Mouse (Mus musculus) thymus, postnatal 10 days (tissue): ENCODE measurements around the gene Ctla2b.
A peak's percentile ranks its signal among the peaks of the same experiment; 100 is the strongest.
"Not testable (repeated sequence)": the region's sequence is repeated elsewhere in the genome, so short reads cannot be mapped to it uniquely, and the experiment has no call there.

Experiments used
- DNase-seq, 2 experiments: peaks; one replicate each; pipeline ENCODE4 v3.0.0; 2021; ENCODE audit warnings: low spot score in 2 of 2

Ctla2b gene

GRCm38 (mm10) chr13:60897328-60897727, at the start of gene Ctla2b:
Gene Ctla2b, minus strand, starts transcription at chr13:60897447.
- no peak for DNase-seq

- not testable (repeated sequence) for DNase-seq
Measured at GRCm38 (mm10) chr13:60941884-60942283, 44.6 kb upstream of the Ctla2b start, which contains the start of gene Tpbpa. Gene Tpbpa, minus strand, starts transcription at chr13:60941984.

- DNase-seq = no peak
Measured at GRCm38 (mm10) chr13:60936500-60936901, 39.3 kb upstream of the Ctla2b start, which contains the start of the genes Gm49391 and Ctla2a. Gene Gm49391, minus strand, starts transcription at chr13:60936571. Gene Ctla2a, minus strand, starts transcription at chr13:60936625.

- not testable (repeated sequence) for DNase-seq
Measured at GRCm38 (mm10) chr13:60935490-60935889, 38.2 kb upstream of the Ctla2b start, which contains the start of gene Gm49393. Gene Gm49393, minus strand, starts transcription at chr13:60935590.

GRCm38 (mm10) chr13:60904780-60905179, 7.5 kb upstream of the Ctla2b start, which contains the start of gene Tpbpb:
Gene Tpbpb, minus strand, starts transcription at chr13:60904880.
- not testable (repeated sequence) for DNase-seq

GRCm38 (mm10) chr13:60896794-60897193, 453 bp downstream of the Ctla2b start, which contains the start of gene Gm49392:
Gene Gm49392, minus strand, starts transcription at chr13:60896894.
- DNase-seq = not testable (repeated sequence)

GRCm38 (mm10) chr13:60895406-60896160, 1.7 kb downstream of the Ctla2b start:
- no peak for DNase-seq

DNA sequence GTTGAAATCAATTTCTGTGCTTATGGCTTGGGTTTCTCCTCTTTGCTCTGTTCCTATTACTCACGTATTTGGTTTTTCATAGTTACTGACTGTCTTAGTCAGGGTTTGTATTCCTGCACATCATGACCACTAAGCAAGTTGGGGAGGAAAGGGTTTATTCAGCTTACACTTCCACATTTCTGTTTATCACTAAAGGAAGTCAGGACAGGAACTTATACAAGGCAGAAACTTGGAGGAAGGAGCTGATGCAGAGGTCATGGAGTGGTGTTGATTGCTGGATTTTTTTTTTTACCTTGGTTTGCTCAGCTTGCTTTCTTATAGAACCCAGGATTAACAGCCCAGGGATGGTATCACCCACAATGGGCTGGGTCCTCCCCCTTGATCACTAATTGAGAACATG, 4.9 kb downstream of the Ctla2b start:
- DNase-seq = no peak

GRCm38 (mm10) chr13:60864281-60864680, 33.0 kb downstream of the Ctla2b start, which contains the start of gene 4930486L24Rik:
Gene 4930486L24Rik, minus strand, starts transcription at chr13:60864475.
- peak in 1 of 2 experiments; percentile 1 for DNase-seq

DNA sequence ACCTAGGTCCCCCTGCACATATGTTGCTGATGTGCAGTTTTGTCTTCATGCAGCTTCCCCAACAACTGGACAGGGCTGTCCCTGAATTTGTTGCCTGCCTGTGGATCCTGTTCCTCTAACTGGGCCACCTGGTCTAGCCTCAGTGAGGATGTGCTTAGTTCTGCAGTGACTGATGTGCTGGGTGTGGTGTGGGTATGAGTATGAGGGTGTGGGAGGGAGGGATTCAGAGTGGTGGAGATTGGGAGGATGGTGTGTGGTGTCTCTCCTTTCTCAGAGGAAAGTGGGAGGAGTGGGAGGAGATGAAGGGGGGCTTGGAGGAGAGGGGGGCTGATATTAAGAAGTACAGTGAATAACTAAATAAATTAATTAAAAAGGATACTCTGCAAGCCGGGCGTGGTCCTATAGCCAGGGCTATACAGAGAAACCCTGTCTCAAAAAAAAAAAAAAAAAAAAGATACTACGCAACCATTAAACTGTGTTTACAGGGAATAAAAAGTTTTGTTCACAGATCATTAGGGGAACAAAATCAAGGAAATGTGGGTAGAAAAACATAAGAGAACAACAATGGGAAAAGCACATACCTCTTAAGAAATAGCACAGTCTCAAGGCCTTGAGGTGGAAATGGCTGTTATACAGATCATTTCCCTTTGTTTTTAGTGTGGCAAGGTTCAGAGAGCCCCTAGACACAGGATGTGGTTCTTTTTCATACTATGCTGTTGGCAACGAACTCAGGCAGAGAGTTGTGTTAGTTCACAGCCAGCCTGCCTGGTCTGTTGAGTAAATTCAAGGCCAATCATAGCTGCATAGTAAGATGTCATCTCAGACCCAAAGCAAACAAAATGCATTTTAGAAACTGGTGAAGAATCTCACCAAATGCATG, 48.8 kb downstream of the Ctla2b start:
- peak; percentile 60 to 63 for DNase-seq
